Mouse (Mus musculus): ENCODE results near the gene Haus8.
"Not testable (repeated sequence)": the region's sequence is repeated elsewhere in the genome, so short reads cannot be mapped to it uniquely, and the experiment has no call there.

The Haus8 gene

DNA sequence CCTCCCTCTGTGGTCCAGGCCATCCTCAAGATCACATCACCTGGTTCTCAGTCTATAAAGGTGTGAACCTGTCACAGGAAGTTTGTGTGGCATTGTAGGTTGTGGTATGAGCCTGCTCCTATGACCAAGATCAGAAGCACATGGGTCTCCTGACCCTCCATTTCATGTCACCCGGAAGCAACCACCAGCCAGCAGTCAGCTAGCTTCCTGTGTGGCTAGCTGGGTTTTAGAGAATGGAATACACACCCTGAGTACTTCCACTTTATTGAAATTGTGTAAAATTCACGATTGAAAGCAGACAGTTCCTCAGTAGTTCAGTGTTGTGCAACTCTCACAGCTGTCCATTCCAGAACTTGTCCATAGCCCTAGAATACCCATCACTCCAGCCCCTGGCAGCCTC lies 13.5 kb upstream of the Haus8 start:
- not testable (repeated sequence) for DNase-seq (ENCODE audit: low read depth, low spot score)

DNA sequence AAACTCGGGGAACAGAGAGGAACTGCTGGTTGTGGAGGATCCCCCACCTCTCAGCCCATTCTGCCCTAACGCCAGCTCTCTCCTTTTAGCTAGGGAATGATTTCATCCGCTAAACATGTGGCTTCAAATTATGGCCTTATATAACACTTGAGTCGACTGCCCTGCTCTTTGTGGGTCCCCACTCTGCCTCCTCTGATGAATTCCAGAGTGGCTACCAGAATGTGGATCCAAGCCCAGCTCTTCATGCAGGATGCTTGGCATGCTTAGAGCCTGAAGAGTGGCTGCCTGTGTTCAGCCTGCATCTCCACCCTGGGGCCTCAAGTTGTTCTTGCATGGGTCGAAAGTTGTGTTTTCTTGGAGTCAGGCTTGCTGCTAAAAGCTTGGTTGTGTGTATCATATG lies 9.9 kb upstream of the Haus8 start:
- no peak for DNase-seq (ENCODE audit: low read depth, low spot score)

DNA sequence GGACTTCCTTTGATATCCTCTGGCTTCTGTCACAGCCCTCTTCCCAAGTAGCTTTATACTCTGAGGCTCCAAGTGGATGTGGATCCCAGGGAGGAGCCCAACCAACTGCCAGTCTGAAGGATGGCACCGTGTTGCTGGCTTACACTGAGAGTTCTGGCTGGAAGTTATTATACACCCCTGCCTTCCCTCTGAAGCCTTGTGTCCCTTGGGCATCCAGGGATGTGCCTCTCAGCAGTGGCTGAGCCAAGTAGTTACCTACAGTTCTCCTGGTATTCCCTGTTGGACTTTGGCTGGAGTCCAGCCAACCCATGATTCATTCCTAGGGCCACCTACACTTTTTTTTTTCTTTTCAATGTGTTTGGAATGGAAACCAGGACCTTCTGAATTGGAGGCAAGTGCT lies 9.0 kb upstream of the Haus8 start:
- not testable (repeated sequence) for DNase-seq (ENCODE audit: low read depth, low spot score)

DNA sequence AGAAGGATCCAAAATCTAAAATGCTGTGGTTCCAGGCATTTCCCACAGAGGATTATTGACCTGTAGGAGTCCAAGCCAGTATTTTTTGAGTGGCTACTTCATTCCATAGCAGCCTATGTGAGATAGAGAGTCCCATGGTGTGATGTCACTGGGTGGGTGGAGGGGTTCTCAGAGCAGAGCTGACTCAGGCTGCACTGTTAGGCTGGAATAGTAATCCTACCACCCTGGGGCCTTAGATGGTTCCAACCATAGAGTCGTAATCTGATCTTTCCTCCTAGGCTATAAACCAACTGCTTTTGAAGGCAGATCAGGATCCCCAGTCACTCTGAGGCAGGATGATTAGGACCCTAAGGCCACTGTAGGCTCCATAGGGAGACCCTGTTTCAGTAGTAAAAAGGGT lies 6.7 kb upstream of the Haus8 start:
- not testable (repeated sequence) for DNase-seq (ENCODE audit: low read depth, low spot score)

DNA sequence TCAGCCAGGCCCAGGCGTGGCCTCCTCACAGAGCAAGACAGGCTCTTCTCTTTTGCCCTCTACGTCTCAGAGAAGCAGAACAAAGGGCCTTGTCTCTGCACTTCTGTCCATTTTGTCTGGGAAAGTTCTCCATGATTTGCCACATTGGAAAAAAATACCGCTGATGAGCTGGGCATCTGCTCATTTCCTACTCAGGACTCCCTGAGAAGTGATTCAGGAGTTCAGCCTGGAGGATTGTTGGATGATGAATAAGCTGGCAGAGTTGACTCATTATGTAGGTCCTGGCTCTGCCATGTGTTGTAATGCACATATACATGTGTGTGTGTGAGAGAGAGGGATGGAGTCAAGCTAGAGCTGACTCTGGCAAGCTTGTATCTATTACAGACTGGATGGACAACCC lies 3.4 kb upstream of the Haus8 start:
- DNase-seq (ENCODE audit: low read depth, low spot score), result no peak

DNA sequence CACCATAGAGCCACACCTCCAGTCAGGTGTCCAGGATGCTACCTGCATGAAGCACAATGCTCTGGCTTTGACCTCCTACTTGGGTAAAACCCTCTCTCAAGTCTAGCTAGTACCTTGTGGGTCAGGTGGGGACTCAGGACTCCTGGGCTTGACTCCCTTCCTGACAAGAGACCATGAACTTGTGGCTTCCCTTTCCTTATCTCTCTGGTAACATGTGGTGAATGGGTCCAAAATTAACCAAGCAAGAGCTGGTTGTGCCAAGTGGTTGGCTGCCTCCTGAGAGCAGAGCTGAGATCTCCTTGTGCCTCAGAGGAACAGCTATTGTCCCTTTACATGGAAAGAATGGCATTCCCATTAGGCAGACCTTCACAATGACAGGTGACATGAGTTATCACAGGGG lies 1.7 kb upstream of the Haus8 start:
- no peak for DNase-seq (ENCODE audit: low read depth, low spot score)

DNA sequence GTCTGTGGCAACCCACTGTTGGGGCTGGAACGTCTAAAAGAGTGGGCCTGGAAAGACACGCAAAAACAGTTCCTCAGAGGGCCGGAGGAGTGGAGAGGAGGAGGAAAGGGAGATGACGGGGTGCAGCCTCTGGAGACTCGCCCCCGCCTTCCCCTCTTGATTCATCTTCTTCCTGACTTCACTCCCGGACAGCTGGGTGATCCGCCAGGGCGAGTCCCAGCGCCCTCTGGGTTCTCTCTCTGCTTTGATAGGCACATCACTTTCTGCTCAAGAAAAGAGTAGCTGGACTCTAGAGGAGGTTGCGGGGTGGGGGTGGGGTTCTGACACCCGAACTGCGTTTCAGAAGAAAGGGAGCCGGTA lies 397 bp upstream of the Haus8 start:
- DNase-seq (ENCODE audit: low read depth, low spot score), result no peak

DNA sequence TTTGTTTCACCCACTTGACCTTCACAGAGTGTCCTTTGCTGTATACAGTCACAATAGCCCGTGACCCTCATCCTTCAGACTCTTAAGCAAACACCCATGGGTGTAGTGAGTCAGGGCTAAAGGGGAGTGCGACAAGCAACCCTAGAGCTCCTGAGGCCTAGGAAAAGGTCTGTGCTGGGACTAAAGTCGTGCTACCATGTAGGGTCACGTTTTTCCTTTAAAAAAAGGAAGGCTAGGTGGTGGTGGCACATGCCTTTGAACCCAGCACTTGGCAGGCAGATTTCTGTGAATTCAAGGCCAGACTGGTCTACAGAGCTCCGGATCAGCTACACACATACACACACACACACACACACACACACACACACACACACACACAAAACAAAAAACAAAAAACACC lies 1.1 kb downstream of the Haus8 start:
- no peak for DNase-seq (ENCODE audit: low read depth, low spot score)

DNA sequence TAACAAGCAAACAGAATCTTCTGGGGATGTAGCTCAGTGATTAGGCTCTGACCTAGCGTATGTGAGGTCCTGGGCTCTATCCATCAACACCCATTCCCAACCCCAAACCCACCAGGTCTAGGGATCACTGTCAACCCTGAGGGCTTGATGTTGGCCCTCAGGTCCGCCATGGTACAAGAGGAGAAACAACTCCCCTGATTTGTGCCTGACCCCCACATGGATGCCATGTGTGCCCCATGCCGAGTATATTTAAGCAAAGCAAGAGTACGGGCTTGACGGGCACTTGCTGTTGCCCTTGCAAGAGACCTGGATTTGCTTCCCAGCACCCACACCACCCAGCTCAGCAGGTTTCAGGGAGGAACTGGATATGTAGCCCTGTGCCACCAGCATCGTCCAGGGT lies 4.4 kb downstream of the Haus8 start:
- not testable (repeated sequence) for DNase-seq (ENCODE audit: low read depth, low spot score)

DNA sequence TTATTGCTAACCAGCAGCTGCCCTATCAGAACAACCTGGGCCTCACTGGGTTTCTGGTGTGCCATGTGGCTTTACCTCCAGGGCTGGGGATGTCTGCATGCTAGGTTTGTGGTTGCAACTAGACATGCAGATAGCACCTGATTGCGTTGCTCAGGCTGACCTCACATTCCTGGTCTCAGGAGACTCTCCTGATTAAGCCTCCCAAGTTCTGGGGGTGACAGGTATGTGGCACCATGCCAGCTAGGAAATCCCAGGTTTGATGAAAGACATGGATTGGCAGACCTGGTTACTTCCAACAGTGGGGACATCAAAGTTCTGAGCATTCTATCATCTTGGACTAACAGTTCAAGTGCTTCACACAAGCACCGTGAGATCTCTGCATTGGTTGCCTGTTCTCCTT lies 5.0 kb downstream of the Haus8 start:
- DNase-seq (ENCODE audit: low read depth, low spot score), result no peak

DNA sequence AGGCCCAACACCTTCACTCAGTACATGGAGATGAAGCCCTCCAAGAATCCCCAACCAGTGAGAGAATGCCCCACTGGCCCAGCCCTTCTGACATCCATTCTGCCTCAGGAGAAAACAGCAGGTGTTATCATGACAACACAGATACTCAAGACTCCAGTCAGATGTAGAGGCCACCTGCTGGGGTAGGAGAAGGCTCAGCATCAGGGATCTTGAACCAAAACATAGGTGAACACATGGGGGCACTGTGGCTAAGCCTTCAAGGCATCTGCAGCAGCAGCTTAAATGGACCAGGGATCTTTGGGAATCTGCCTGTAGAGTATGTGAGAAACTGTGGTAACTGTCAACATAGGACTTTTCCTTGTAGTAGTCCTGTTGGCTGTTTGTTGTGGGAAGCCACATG lies 11.5 kb downstream of the Haus8 start:
- DNase-seq (ENCODE audit: low read depth, low spot score), result no peak

DNA sequence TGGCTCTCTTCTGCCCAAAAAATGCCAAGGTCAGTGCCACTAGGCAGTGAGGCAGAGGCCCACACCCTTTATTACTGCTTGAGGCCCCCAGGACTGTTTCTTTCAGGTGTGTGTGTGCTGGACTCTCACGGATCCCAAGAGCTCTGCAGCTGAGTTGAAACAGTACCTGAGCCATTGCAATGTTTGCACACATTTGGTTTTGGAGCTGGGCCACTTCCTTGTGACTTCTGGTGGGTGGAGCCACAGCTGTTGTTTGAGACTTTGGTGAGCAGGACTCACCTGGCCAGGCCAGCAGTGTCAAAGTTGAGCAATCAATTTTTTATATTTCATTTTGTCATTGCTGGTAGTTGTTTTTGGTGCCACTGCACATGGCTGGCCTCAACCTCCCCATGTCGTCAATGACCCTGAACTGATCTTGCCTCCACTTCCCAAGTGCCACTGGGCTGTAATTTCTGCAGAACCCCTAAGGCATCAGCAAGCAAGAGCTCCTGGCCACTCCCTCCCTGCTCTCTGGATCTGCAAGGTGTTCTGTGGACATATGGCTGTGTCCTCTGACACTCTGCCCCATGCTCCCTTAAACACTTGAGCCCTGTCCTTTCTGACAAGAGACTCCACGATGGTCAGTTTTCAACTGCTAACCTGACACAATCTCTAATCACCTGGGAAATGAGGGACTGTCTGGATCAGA lies 16.0 kb downstream of the Haus8 start:
- DNase-seq (ENCODE audit: low read depth, low spot score), result no peak

DNA sequence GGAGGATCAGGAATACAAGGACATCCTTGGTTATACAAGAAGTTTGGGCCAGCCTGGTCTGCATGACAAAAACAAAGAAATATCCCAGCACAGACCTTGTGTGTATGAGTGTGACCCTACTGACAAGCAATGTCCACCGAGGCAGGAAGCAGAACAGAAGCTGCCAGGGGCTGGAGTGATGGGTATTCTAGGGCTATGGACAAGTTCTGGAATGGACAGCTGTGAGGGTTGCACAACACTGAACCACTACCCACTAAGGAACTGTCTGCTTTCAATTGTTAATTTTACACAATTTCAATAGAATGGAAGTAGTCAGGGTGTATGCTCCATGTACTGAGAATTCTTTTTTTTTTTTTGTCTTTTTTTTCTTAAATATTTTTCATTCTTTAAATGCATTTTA lies 24.5 kb downstream of the Haus8 start:
- DNase-seq (ENCODE audit: low read depth, low spot score), result no peak

DNA sequence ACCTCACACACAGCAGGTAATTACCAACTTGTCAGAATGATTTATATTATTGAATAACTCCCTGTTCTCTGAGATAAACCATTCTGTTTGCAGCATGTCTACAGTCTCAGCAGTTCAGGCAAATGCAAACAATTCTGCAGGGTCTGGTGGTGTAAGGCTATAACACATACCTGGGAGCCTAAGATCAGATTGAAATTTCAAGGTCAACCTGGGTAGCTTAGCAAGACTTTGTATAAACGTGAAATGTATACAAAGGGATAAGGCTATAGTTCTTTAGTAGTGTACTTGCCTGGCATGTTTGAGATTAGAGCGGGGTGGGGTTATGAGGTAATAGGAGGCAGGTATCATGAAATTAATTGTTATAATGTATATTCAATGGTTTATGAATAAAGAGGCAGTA lies 30.0 kb downstream of the Haus8 start:
- DNase-seq (ENCODE audit: low read depth, low spot score), result no peak

DNA sequence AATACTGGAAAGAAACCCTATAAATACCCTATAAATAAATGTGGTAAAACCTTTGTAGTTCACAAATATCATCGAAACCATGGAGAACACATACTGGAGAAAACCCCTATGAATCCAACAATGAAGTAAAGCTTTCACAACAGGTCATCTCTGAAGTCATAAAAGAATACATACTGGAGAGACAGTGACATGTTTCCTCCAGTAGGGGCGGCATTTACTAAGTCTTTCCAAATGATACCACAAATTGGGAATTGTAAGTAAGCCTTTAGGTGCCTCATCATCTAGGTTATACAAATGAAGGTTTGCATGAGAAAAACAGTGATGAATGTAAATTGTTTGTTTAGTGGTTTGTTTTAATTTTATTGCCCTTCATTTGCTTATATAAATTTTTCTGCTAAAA lies 48.2 kb downstream of the Haus8 start:
- DNase-seq (ENCODE audit: low read depth, low spot score), result no peak

DNA sequence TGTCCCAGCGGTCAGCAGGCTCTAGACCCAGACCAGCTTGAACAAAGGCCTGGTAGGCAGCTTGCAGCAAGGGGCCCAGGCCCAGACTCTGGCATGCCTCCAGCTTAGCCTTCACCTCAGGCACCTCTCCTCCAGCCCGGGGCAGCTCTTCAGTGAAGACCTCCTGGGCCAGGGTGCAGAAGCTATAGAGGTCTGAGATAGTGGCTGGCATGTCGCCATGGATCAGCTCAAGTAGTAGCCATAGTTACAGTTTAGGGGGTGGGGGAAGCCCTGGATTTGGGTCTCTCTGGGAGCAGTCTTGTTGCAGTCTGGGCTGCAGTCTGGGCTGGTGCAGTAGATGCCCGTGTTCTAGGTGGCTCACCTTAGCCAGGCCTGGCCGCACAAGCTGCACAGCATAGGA lies 58.5 kb downstream of the Haus8 start:
- not testable (repeated sequence) for DNase-seq (ENCODE audit: low read depth, low spot score)

DNA sequence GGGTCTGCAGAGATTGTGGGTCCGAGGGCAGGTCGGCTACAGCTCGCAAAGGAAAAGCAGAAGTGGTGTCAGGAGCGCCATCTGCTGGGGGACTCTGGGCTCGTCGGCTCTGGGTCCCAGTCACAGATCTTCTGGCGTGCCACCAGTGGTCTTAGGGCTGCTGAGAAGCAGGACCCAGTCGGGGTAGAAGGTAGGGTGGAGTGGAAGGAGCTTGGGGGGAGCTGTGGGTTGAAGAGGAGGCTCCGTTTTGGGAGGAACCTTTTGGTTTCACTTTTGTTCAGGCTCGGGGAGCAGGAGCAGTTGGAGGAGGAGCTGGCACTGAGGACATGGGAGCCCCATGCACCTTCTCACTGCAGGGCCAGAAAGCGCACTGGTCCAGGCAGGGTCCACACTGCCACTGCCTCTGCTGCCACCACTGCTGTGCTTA lies 67.2 kb downstream of the Haus8 start:
- not testable (repeated sequence) for DNase-seq (ENCODE audit: low read depth, low spot score)

Measured in forelimb bud, embryonic 11.5 days (tissue).